Mouse (Mus musculus): ENCODE data around the gene Rassf5.

DNA sequence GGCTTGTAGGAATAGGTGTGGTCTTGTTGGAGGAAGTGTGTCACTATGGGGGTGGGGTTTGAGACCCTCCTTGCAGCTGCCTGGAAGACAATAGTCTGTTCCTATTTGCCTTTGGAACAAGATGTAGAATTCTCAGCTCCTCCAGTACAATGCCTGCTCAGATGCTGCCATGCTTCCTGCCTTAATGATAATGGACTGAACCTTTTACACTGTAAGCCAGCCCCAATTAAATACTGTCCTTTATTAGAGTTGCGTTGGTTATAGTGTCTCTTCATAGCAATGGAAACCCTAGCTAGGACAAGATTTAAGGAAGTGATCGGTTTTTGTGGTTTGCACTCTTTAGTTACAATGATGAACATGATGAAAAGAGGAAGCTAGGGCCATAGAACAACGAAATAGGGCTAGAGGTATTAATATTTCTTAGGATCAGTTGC lies 98.9 kb downstream of the Rassf5 start:
- TF ChIP-seq CTCF (IDR thresholded peaks at IDR 0.05; ENCODE audit: low read depth) (no peak), EP300 (optimal IDR thresholded peaks at IDR 0.05) (no peak)
